In the genomic region with DNA sequence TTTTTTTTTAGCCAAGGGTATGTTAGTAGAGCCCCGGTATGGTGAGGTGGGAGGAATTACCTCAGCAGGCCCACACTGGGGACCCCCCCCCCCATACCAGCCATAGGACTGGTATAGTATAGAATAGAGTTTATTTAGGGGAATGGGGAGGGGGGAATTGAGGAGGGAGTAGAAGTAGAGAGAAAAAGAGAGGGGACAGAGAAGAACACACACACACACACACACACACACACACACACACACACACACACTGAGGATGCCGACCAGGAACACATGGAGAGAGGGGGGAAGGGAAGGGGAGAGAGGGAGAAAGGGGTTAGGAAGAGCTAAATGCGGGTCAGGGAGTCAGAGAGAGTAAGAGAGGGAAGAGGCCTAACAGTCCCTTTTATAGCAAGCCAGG, we compare ENCODE assay signal across 27 mouse cellular contexts.
DNase-seq lines count a peak whose midpoint lies in the region; ATAC-seq and TF ChIP-seq lines count a peak whose summit lies in the region.
"Had no signal": no experiment of that assay in that cellular context is flagged by ENCODE, and none has a peak within 500 bp of the region (broad histone marks: within the 10 kb centered on the region; RNA-seq: fewer than 3 reads in every experiment).

No protein-coding gene starts in this region.

- H3K27ac ChIP-seq in forebrain, embryonic 10.5 days = peak overlapping the region; percentile 89
- H3K27ac ChIP-seq in forebrain, embryonic 15.5 days (replicated peaks) = no peak overlapping the region
- no peak overlapping the region for H3K27ac ChIP-seq in hindbrain, embryonic 11.5 days (ENCODE audit: low read depth, low read length)
- no peak overlapping the region for H3K27ac ChIP-seq in hindbrain, postnatal 0 days
- no peak overlapping the region for H3K27ac ChIP-seq in midbrain, embryonic 13.5 days
- H3K27ac ChIP-seq in midbrain, postnatal 0 days (ENCODE audit: low read depth, low read length) = no peak overlapping the region
- H3K27ac ChIP-seq: heart, embryonic 15.5 days; hindbrain, embryonic 15.5 days; intestine, embryonic 15.5 days; layer of hippocampus, adult 2 months; liver, embryonic 12.5 days had no signal

- TF ChIP-seq CTCF in hindbrain, postnatal 0 days (IDR thresholded peaks at IDR 0.05; ENCODE audit: low read depth) = no peak
- TF ChIP-seq CTCF in midbrain, postnatal 0 days (IDR thresholded peaks at IDR 0.05) = no peak

- no peaks in the 10 kb centered on the region for H3K9me3 ChIP-seq in forebrain, embryonic 10.5 days
- H3K9me3 ChIP-seq in forebrain, embryonic 15.5 days = no peaks in the 10 kb centered on the region
- no peaks in the 10 kb centered on the region for H3K9me3 ChIP-seq in hindbrain, embryonic 11.5 days (ENCODE audit: control insufficient read depth, low read length)
- H3K9me3 ChIP-seq in hindbrain, postnatal 0 days (ENCODE audit: low read length) = no peaks in the 10 kb centered on the region
- no peaks in the 10 kb centered on the region for H3K9me3 ChIP-seq in midbrain, embryonic 13.5 days
- no peaks in the 10 kb centered on the region for H3K9me3 ChIP-seq in midbrain, postnatal 0 days (ENCODE audit: low read length)
- H3K9me3 ChIP-seq: heart, embryonic 10.5 days; heart, embryonic 15.5 days; hindbrain, embryonic 15.5 days; intestine, embryonic 15.5 days; liver, embryonic 12.5 days had no signal

- H3K27me3 ChIP-seq in forebrain, embryonic 10.5 days (ENCODE audit: poor library complexity, severe bottlenecking) = no peaks in the 10 kb centered on the region
- H3K27me3 ChIP-seq in forebrain, embryonic 15.5 days = no peaks in the 10 kb centered on the region
- H3K27me3 ChIP-seq in hindbrain, embryonic 11.5 days (ENCODE audit: control insufficient read depth, insufficient read depth, low read length) = no peaks in the 10 kb centered on the region
- H3K27me3 ChIP-seq in hindbrain, postnatal 0 days (ENCODE audit: insufficient read depth, low read length) = no peaks in the 10 kb centered on the region
- H3K27me3 ChIP-seq in midbrain, embryonic 13.5 days = no peaks in the 10 kb centered on the region
- H3K27me3 ChIP-seq in midbrain, postnatal 0 days (ENCODE audit: insufficient read depth, low read length) = no peaks in the 10 kb centered on the region
- H3K27me3 ChIP-seq: CH12.LX; hindbrain, embryonic 15.5 days; intestine, embryonic 15.5 days; liver, embryonic 12.5 days had no signal

- H3K4me3 ChIP-seq in forebrain, embryonic 10.5 days = no peak overlapping the region
- H3K4me3 ChIP-seq in forebrain, embryonic 15.5 days = no peak overlapping the region
- no peak overlapping the region for H3K4me3 ChIP-seq in hindbrain, embryonic 11.5 days (ENCODE audit: low read depth, low read length)
- H3K4me3 ChIP-seq in hindbrain, postnatal 0 days (ENCODE audit: low read length) = no peak overlapping the region
- H3K4me3 ChIP-seq in midbrain, embryonic 13.5 days (replicated peaks) = no peak overlapping the region
- H3K4me3 ChIP-seq in midbrain, postnatal 0 days (ENCODE audit: low read depth, low read length) = no peak overlapping the region
- H3K4me3 ChIP-seq: erythroblast, embryonic 14.5 days; hindbrain, embryonic 15.5 days; layer of hippocampus, adult 2 months had no signal

- no peak overlapping the region for H3K9ac ChIP-seq in forebrain, embryonic 15.5 days (replicated peaks)
- H3K9ac ChIP-seq in hindbrain, embryonic 11.5 days (ENCODE audit: low read depth, low read length) = no peak overlapping the region
- H3K9ac ChIP-seq in hindbrain, postnatal 0 days (replicated peaks; ENCODE audit: low read length) = no peak overlapping the region
- no peak overlapping the region for H3K9ac ChIP-seq in midbrain, embryonic 13.5 days (replicated peaks)
- no peak overlapping the region for H3K9ac ChIP-seq in midbrain, postnatal 0 days (replicated peaks; ENCODE audit: low read length, poor library complexity, severe bottlenecking)
- H3K9ac ChIP-seq: hindbrain, embryonic 15.5 days; intestine, embryonic 15.5 days; liver, embryonic 12.5 days; liver, postnatal 0 days had no signal

- no peak overlapping the region for H3K4me2 ChIP-seq in forebrain, embryonic 15.5 days (replicated peaks)
- no peak overlapping the region for H3K4me2 ChIP-seq in hindbrain, embryonic 11.5 days (replicated peaks; ENCODE audit: low read depth, low read length)
- H3K4me2 ChIP-seq in hindbrain, postnatal 0 days (ENCODE audit: low read depth, low read length) = no peak overlapping the region
- no peak overlapping the region for H3K4me2 ChIP-seq in midbrain, embryonic 13.5 days (replicated peaks)
- no peak overlapping the region for H3K4me2 ChIP-seq in midbrain, postnatal 0 days (ENCODE audit: low read depth, low read length, poor library complexity, severe bottlenecking)

- 3% methylated on average over 3 of the region's 3 CpGs for WGBS in forebrain, embryonic 10.5 days
- WGBS in forebrain, embryonic 15.5 days = 15% methylated on average over 3 of the region's 3 CpGs
- WGBS in hindbrain, embryonic 11.5 days = 9% methylated on average over 3 of the region's 3 CpGs
- 19% methylated on average over 3 of the region's 3 CpGs for WGBS in hindbrain, postnatal 0 days
- WGBS in midbrain, embryonic 13.5 days = 3% methylated on average over 3 of the region's 3 CpGs
- WGBS in midbrain, postnatal 0 days = 11% methylated on average over 3 of the region's 3 CpGs

- ATAC-seq in forebrain, embryonic 15.5 days (replicated peaks) = no peak; the same call in 1 of the 2 replicates
- peak; percentile 60 for ATAC-seq in hindbrain, embryonic 11.5 days (ENCODE audit: low FRiP score)
- no peak for ATAC-seq in hindbrain, postnatal 0 days
- peak; percentile 57 for ATAC-seq in midbrain, embryonic 13.5 days
- ATAC-seq in midbrain, postnatal 0 days (ENCODE audit: low FRiP score) = no peak
- ATAC-seq: liver, embryonic 12.5 days; liver, postnatal 0 days had no signal

- DNase-seq in forebrain, embryonic 10.5 days (ENCODE audit: extremely low spot score, low spot score) = peak; percentile 21
- DNase-seq in hindbrain, embryonic 11.5 days (ENCODE audit: low spot score) = peak; percentile 34
- DNase-seq in hindbrain, postnatal 0 days (ENCODE audit: low spot score) = no peak
- DNase-seq in midbrain, postnatal 0 days (ENCODE audit: low spot score) = no peak
- no peak for DNase-seq in left cerebral cortex, adult 9 months (ENCODE audit: low spot score in 2 of 2)
- DNase-seq in layer of hippocampus, adult 9-11 months = no peak
- DNase-seq: adrenal gland, adult 8-10 months; cerebellum, adult 2 months; cerebellum, postnatal 25 days; gastrocnemius, postnatal 25 days; kidney, adult 2 months; kidney, postnatal 36 days; left cerebral cortex, postnatal 4 days; liver, postnatal 0 days; lung, postnatal 36 days; right cerebral cortex, postnatal 4 days; thymus, adult 18-20 months had no signal

- no peaks in the 10 kb centered on the region for H3K36me3 ChIP-seq in forebrain, embryonic 10.5 days (replicated peaks)
- no peaks in the 10 kb centered on the region for H3K36me3 ChIP-seq in forebrain, embryonic 15.5 days
- no peaks in the 10 kb centered on the region for H3K36me3 ChIP-seq in hindbrain, embryonic 11.5 days (ENCODE audit: control insufficient read depth, insufficient read depth, low read length)
- no peaks in the 10 kb centered on the region for H3K36me3 ChIP-seq in hindbrain, postnatal 0 days (ENCODE audit: insufficient read depth, low read length)
- no peaks in the 10 kb centered on the region for H3K36me3 ChIP-seq in midbrain, embryonic 13.5 days
- H3K36me3 ChIP-seq in midbrain, postnatal 0 days (ENCODE audit: insufficient read depth, low read length) = no peaks in the 10 kb centered on the region
- H3K36me3 ChIP-seq: heart, embryonic 10.5 days; heart, embryonic 15.5 days; hindbrain, embryonic 15.5 days; intestine, embryonic 15.5 days; liver, embryonic 12.5 days had no signal

- peaks cover 68% of the 10 kb centered on the region for H3K4me1 ChIP-seq in forebrain, embryonic 10.5 days
- H3K4me1 ChIP-seq in forebrain, embryonic 15.5 days = peaks cover 8% of the 10 kb centered on the region
- peaks cover 12% of the 10 kb centered on the region; the same call in 1 of the 2 replicates for H3K4me1 ChIP-seq in hindbrain, embryonic 11.5 days (replicated peaks; ENCODE audit: control insufficient read depth, insufficient read depth, low read length)
- peaks cover 9% of the 10 kb centered on the region; the same call in 1 of the 2 replicates for H3K4me1 ChIP-seq in hindbrain, postnatal 0 days (ENCODE audit: insufficient read depth, low read length)
- peaks cover 34% of the 10 kb centered on the region for H3K4me1 ChIP-seq in midbrain, embryonic 13.5 days (replicated peaks)
- no peaks in the 10 kb centered on the region for H3K4me1 ChIP-seq in midbrain, postnatal 0 days (ENCODE audit: insufficient read depth, low read length)
- H3K4me1 ChIP-seq: liver, embryonic 12.5 days had no signal

Comparison
In these comparisons a context has a peak if more than half of its experiments do, and no peak if none do; other contexts are left out.
1. DNase-seq: peak in forebrain, embryonic 10.5 days (single experiment) and hindbrain, embryonic 11.5 days (single experiment); none in hindbrain, postnatal 0 days (single experiment), midbrain, postnatal 0 days (single experiment), left cerebral cortex, adult 9 months (0 of 2) and layer of hippocampus, adult 9-11 months (single experiment).
2. ATAC-seq: peak in hindbrain, embryonic 11.5 days (single experiment) and midbrain, embryonic 13.5 days (single experiment); none in forebrain, embryonic 15.5 days (single experiment), hindbrain, postnatal 0 days (single experiment) and midbrain, postnatal 0 days (single experiment).